Mouse (Mus musculus): Measurements from ENCODE around the gene Arhgap10.
A peak's percentile ranks its signal among the peaks of the same experiment; 100 is the strongest.

Gene Arhgap10

GRCm38 (mm10) chr8:77484817-77485216, 32.9 kb downstream of the Arhgap10 start:
- no peak for DNase-seq (ENCODE audit: low spot score)

GRCm38 (mm10) chr8:77484266-77484665, 33.5 kb downstream of the Arhgap10 start:
- no peak for DNase-seq (ENCODE audit: low spot score)

GRCm38 (mm10) chr8:77483676-77484075, 34.1 kb downstream of the Arhgap10 start:
- DNase-seq (ENCODE audit: low spot score) = no peak

GRCm38 (mm10) chr8:77481791-77482190, 36.0 kb downstream of the Arhgap10 start:
- no peak for DNase-seq (ENCODE audit: low spot score)

GRCm38 (mm10) chr8:77479995-77480394, 37.8 kb downstream of the Arhgap10 start:
- DNase-seq (ENCODE audit: low spot score) = no peak

- DNase-seq (ENCODE audit: low spot score) = peak; percentile 57
Observed at GRCm38 (mm10) chr8:77478913-77479273, 38.9 kb downstream of the Arhgap10 start.

- no peak for DNase-seq (ENCODE audit: low spot score)
Observed at GRCm38 (mm10) chr8:77478155-77478912, 39.4 kb downstream of the Arhgap10 start.

- no peak for DNase-seq (ENCODE audit: low spot score)
Observed at GRCm38 (mm10) chr8:77477684-77478083, 40.1 kb downstream of the Arhgap10 start.

GRCm38 (mm10) chr8:77474614-77475013, 43.1 kb downstream of the Arhgap10 start:
- DNase-seq (ENCODE audit: low spot score) = no peak

- no peak for DNase-seq (ENCODE audit: low spot score)
Observed at GRCm38 (mm10) chr8:77473773-77474172, 44.0 kb downstream of the Arhgap10 start.

GRCm38 (mm10) chr8:77473373-77473772, 44.4 kb downstream of the Arhgap10 start:
- no peak for DNase-seq (ENCODE audit: low spot score)

GRCm38 (mm10) chr8:77461392-77461791, 56.4 kb downstream of the Arhgap10 start:
- no peak for DNase-seq (ENCODE audit: low spot score)

GRCm38 (mm10) chr8:77460363-77460762, 57.4 kb downstream of the Arhgap10 start:
- no peak for DNase-seq (ENCODE audit: low spot score)

- no peak for DNase-seq (ENCODE audit: low spot score)
Observed at GRCm38 (mm10) chr8:77459696-77460095, 58.1 kb downstream of the Arhgap10 start.

- DNase-seq (ENCODE audit: low spot score) = no peak
Observed at GRCm38 (mm10) chr8:77458575-77458974, 59.2 kb downstream of the Arhgap10 start.

GRCm38 (mm10) chr8:77456263-77456662, 61.5 kb downstream of the Arhgap10 start:
- DNase-seq (ENCODE audit: low spot score) = no peak

GRCm38 (mm10) chr8:77453836-77454235, 63.9 kb downstream of the Arhgap10 start:
- no peak for DNase-seq (ENCODE audit: low spot score)

GRCm38 (mm10) chr8:77451466-77452382, 66.0 kb downstream of the Arhgap10 start:
- DNase-seq (ENCODE audit: low spot score) = no peak

GRCm38 (mm10) chr8:77451052-77451451, 66.7 kb downstream of the Arhgap10 start:
- no peak for DNase-seq (ENCODE audit: low spot score)

- DNase-seq (ENCODE audit: low spot score) = no peak
Observed at GRCm38 (mm10) chr8:77446294-77446693, 71.5 kb downstream of the Arhgap10 start.

GRCm38 (mm10) chr8:77445642-77446041, 72.1 kb downstream of the Arhgap10 start:
- no peak for DNase-seq (ENCODE audit: low spot score)

- DNase-seq (ENCODE audit: low spot score) = no peak
Observed at GRCm38 (mm10) chr8:77444166-77444870, 73.4 kb downstream of the Arhgap10 start.

Measured in yolk sac, embryonic 10.5 days (tissue).